Mouse (Mus musculus) heart, adult 2 months (tissue): ENCODE measurements around the gene Gpr4. TPM values are rescaled to one million over a fixed set of nuclear protein-coding genes. Genes with fewer than 3 reads are reported as not detected.
A peak's percentile ranks its signal among the peaks of the same experiment; 100 is the strongest.

Source experiments
- DNase-seq, 2 experiments: peaks; one replicate each; pipeline ENCODE4 v3.0.0; 2021
- H3K27ac ChIP-seq: fragments of 200-600 bp; 2 replicates; pipeline ENCODE4 v1.8.1; 2022
- H3K27me3 ChIP-seq: fragments of 200-500 bp; 2 replicates; pipeline ENCODE4 v1.6.1; 2012; ENCODE audit warnings: mild to moderate bottlenecking, low read length, inconsistent platforms, mixed read lengths; ENCODE audit not compliant: control insufficient read depth, insufficient read depth
- H3K36me3 ChIP-seq: fragments of 200-500 bp; 2 replicates; pipeline ENCODE4 v1.6.1; 2012; ENCODE audit warnings: low read length, inconsistent platforms; ENCODE audit not compliant: control insufficient read depth, insufficient read depth
- H3K4me1 ChIP-seq: fragments of 200-500 bp; 2 replicates; pipeline ENCODE4 v1.6.1; 2011; ENCODE audit warnings: low read length; ENCODE audit not compliant: control insufficient read depth, insufficient read depth
- H3K4me3 ChIP-seq: fragments of 200-600 bp; 2 replicates; pipeline ENCODE4 v1.8.1; 2022
- H3K79me2 ChIP-seq: fragments of 200-500 bp; replicated peaks from 2 replicates; pipeline ENCODE4 v1.6.1; 2012; ENCODE audit warnings: mild to moderate bottlenecking, inconsistent platforms, low read length, moderate library complexity, mixed read lengths; ENCODE audit not compliant: control insufficient read depth, insufficient read depth
- H3K9ac ChIP-seq: fragments of 200-500 bp; 2 replicates; pipeline ENCODE4 v1.6.1; 2012; ENCODE audit warnings: low read depth, mild to moderate bottlenecking, control low read depth, inconsistent platforms, low read length, mixed read lengths
- CTCF ChIP-seq: fragments of 200-600 bp; IDR thresholded peaks from 2 replicates; pipeline ENCODE4 v1.8.1; 2022; ENCODE audit warnings: antibody characterized with exemption, mild to moderate bottlenecking, moderate library complexity
- EP300 ChIP-seq: fragments of 200-500 bp; IDR thresholded peaks from 2 replicates; pipeline ENCODE4 v1.6.1; 2011; ENCODE audit warnings: low read depth, low read length, control low read depth; ENCODE audit not compliant: insufficient read depth
- POLR2A ChIP-seq: fragments of 200-500 bp; IDR thresholded peaks from 2 replicates; pipeline ENCODE4 v1.6.1; 2011; ENCODE audit warnings: mild to moderate bottlenecking, low read depth, low read length, control low read depth; ENCODE audit not compliant: insufficient read depth
- WGBS: fragments of 180-500 bp; shearing (Covaris S2); methylation state at CpG from one replicate; pipeline ENCODE4 v1.1.7; 2018; 5-methylcytosine and 5-hydroxymethylcytosine counted together
- intact Hi-C: fragments of 180-260 bp; cut with DNase I; formaldehyde crosslinking; loops from one replicate; pipeline ENCODE4 v1.15.1; 2025
- polyA plus RNA-seq: library from polyadenylated mRNA; depleted of rRNA; stranded (reverse); fragments of >200 nt; gene quantifications from 2 replicates; pipeline ENCODE4 v1.2.3, GENCODE M21; 2012
- total RNA-seq, 2 experiments: library from RNA; stranded (reverse); gene quantifications; 2 replicates each; pipeline ENCODE4 v1.2.3; 2021

Gpr4 gene
- total and polyA plus RNA-seq, 3 experiments: 6.8 to 17.1 (median 7.2) TPM

GRCm38 (mm10) chr7:19217944-19218343 lies 5.6 kb downstream of the Gpr4 start:
- Histone ChIP-seq H3K4me1 (peaks cover 6% of the 10 kb centered on the region), H3K36me3 (peaks cover 6% of the 10 kb centered on the region), H3K79me2 (no peaks in the 10 kb centered on the region; the same call in none of the 2 replicates), H3K9ac (no peak overlapping the region), H3K27ac (no peak overlapping the region; the same call in 1 of the 2 replicates), H3K27me3 (no peaks in the 10 kb centered on the region), H3K4me3 (no peak overlapping the region)
- intact Hi-C loops: no loop called here
- WGBS: 0% methylated on average over 2 of the region's 3 CpGs
- no peak for DNase-seq
- TF ChIP-seq POLR2A (no peak), CTCF (no peak), EP300 (no peak)

DNA sequence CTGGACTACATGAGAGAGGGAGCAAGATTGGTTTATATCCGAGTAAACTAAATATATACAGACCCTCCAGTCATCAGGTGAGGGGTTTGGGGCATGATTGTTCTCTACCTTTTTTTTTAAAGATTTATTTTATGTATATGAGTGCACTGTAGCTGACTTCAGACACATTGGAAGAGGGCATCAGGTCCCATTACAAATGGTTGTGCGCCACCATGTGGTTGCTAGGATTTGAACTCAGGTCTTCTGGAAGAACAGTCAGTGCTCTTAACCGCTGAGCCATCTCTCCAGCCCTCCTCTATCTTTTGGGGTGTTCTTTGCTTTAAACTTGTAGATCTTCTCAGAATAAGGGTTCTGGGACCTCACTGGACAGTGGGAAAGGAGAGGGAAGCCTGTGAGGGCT lies 7.7 kb downstream of the Gpr4 start:
- Histone ChIP-seq H3K36me3 (peaks cover 6% of the 10 kb centered on the region), H3K79me2 (no peaks in the 10 kb centered on the region; the same call in none of the 2 replicates), H3K27ac (no peak overlapping the region), H3K4me1 (peaks cover 6% of the 10 kb centered on the region), H3K27me3 (no peaks in the 10 kb centered on the region), H3K9ac (no peak overlapping the region), H3K4me3 (no peak overlapping the region)
- DNase-seq: no peak
- TF ChIP-seq POLR2A (no peak), EP300 (no peak), CTCF (no peak)
- WGBS: 75% methylated on average over 3 of the region's 3 CpGs
- intact Hi-C loops: no loop called here

- Histone ChIP-seq H3K4me3 (no peak overlapping the region), H3K4me1 (peaks cover 10% of the 10 kb centered on the region)
- WGBS: 90% methylated on average over 16 of the region's 16 CpGs
These were observed 9.9 kb downstream of the Gpr4 start for GRCm38 (mm10) chr7:19222189-19222588.

DNA sequence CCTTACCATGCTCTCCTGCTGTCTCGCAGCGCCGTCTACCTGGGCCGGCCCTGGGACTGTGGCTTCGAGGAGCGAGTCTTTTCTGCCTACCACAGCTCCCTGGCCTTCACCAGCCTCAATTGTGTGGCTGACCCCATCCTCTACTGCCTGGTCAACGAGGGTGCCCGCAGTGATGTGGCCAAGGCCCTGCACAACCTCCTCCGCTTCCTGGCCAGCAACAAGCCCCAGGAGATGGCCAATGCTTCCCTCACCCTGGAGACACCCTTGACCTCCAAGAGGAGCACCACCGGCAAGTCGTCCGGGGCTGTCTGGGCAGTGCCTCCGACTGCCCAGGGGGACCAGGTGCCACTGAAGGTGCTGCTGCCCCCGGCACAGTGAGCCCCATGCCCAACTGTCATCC lies 10.5 kb downstream of the Gpr4 start:
- Histone ChIP-seq H3K9ac (no peak overlapping the region), H3K36me3 (no peaks in the 10 kb centered on the region; the same call in 1 of the 2 replicates), H3K79me2 (no peaks in the 10 kb centered on the region; the same call in none of the 2 replicates), H3K4me3 (no peak overlapping the region), H3K27ac (no peak overlapping the region), H3K4me1 (peaks cover 9% of the 10 kb centered on the region), H3K27me3 (no peaks in the 10 kb centered on the region)
- TF ChIP-seq CTCF (no peak), EP300 (no peak), POLR2A (no peak)
- intact Hi-C loops: no loop called here
- no peak for DNase-seq
- 81% methylated on average over 14 of the region's 14 CpGs for WGBS

More at GRCm38 (mm10) chr7:19222189-19222588, 9.9 kb downstream of the Gpr4 start:
- Histone ChIP-seq H3K27me3 (no peaks in the 10 kb centered on the region), H3K79me2 (no peaks in the 10 kb centered on the region; the same call in none of the 2 replicates), H3K27ac (no peak overlapping the region), H3K36me3 (peaks cover 3% of the 10 kb centered on the region; the same call in 1 of the 2 replicates), H3K9ac (no peak overlapping the region)
- no peak for DNase-seq
- intact Hi-C loops: no loop called here
- TF ChIP-seq POLR2A (no peak), EP300 (no peak), CTCF (no peak)

- H3K9ac ChIP-seq: no peak overlapping the region
- DNase-seq: peak; percentile 35 to 41
- WGBS: 65% methylated on average over 4 of the region's 4 CpGs
These were observed 12.6 kb downstream of the Gpr4 start for GRCm38 (mm10) chr7:19224933-19225332.

More at GRCm38 (mm10) chr7:19224933-19225332, 12.6 kb downstream of the Gpr4 start:
- Histone ChIP-seq H3K27ac (peak overlapping the region; percentile 54), H3K36me3 (no peaks in the 10 kb centered on the region; the same call in 1 of the 2 replicates), H3K4me1 (peaks cover 7% of the 10 kb centered on the region; the same call in 1 of the 2 replicates), H3K27me3 (no peaks in the 10 kb centered on the region), H3K4me3 (no peak overlapping the region), H3K79me2 (no peaks in the 10 kb centered on the region; the same call in none of the 2 replicates)
- 0 out of 2 replicates have a peak, but pooled peaks have one; percentile 54 for TF ChIP-seq EP300
- TF ChIP-seq CTCF: no peak
- intact Hi-C loops: loop anchor here (1.0 to 5.0 kb wide), 3 partner anchors 11 to 137 kb away; partner anchors contain the start of gene Ercc1
